Mouse (Mus musculus): Measurements from ENCODE around the gene Marc1. TPM values are rescaled to one million over a fixed set of nuclear protein-coding genes. Genes with fewer than 3 reads are reported as not detected.

The Marc1 gene
- polyA plus RNA-seq, 1 experiment from 2014 or later: not detected

- Histone ChIP-seq H3K9ac (no peak overlapping the region), H3K4me2 (replicated peaks) (no peak overlapping the region), H3K9me3 (no peaks in the 10 kb centered on the region), H3K27me3 (peaks cover 2% of the 10 kb centered on the region; the same call in 1 of the 2 replicates), H3K27ac (no peak overlapping the region), H3K4me1 (no peaks in the 10 kb centered on the region), H3K4me3 (no peak overlapping the region), H3K36me3 (no peaks in the 10 kb centered on the region)
- WGBS: 68% methylated on average over 14 of the region's 14 CpGs
- ATAC-seq (ENCODE audit: insufficient number of reproducible peaks, insufficient read depth, low FRiP score, low TSS enrichment): no peak
Observed at GRCm38 (mm10) chr1:184782161-184782513, 29.0 kb downstream of the Marc1 start.

- Histone ChIP-seq H3K4me3 (no peak overlapping the region), H3K36me3 (no peaks in the 10 kb centered on the region), H3K4me2 (replicated peaks) (no peak overlapping the region), H3K9me3 (no peaks in the 10 kb centered on the region), H3K4me1 (no peaks in the 10 kb centered on the region), H3K27me3 (peaks cover 3% of the 10 kb centered on the region; the same call in 1 of the 2 replicates), H3K9ac (no peak overlapping the region), H3K27ac (no peak overlapping the region)
- WGBS: 79% methylated on average over 10 of the region's 10 CpGs
- ATAC-seq (ENCODE audit: insufficient number of reproducible peaks, insufficient read depth, low FRiP score, low TSS enrichment): no peak
Observed at GRCm38 (mm10) chr1:184781286-184782160, 29.6 kb downstream of the Marc1 start.

GRCm38 (mm10) chr1:184778157-184778556 lies 33.0 kb downstream of the Marc1 start:
- Histone ChIP-seq H3K27me3 (peaks cover 3% of the 10 kb centered on the region; the same call in 1 of the 2 replicates), H3K9me3 (no peaks in the 10 kb centered on the region), H3K36me3 (no peaks in the 10 kb centered on the region), H3K27ac (no peak overlapping the region), H3K4me3 (no peak overlapping the region), H3K9ac (no peak overlapping the region), H3K4me2 (replicated peaks) (no peak overlapping the region), H3K4me1 (no peaks in the 10 kb centered on the region)
- WGBS: 94% methylated on average over 6 of the region's 6 CpGs
- no peak for ATAC-seq (ENCODE audit: insufficient number of reproducible peaks, insufficient read depth, low FRiP score, low TSS enrichment)

GRCm38 (mm10) chr1:184777061-184777795 lies 33.9 kb downstream of the Marc1 start:
- no peak overlapping the region for H3K4me2 ChIP-seq (replicated peaks)
- 30% methylated on average over 22 of the region's 22 CpGs for WGBS
- H3K36me3 ChIP-seq: no peaks in the 10 kb centered on the region
- H3K9me3 ChIP-seq: no peaks in the 10 kb centered on the region
- H3K27me3 ChIP-seq: peaks cover 3% of the 10 kb centered on the region; the same call in 1 of the 2 replicates
- no peak overlapping the region for H3K4me3 ChIP-seq
- H3K27ac ChIP-seq: no peak overlapping the region
- ATAC-seq (ENCODE audit: insufficient number of reproducible peaks, insufficient read depth, low FRiP score, low TSS enrichment): no peak
- no peaks in the 10 kb centered on the region for H3K4me1 ChIP-seq
- H3K9ac ChIP-seq: no peak overlapping the region

- no peak for ATAC-seq (ENCODE audit: insufficient number of reproducible peaks, insufficient read depth, low FRiP score, low TSS enrichment)
- 51% methylated on average over 9 of the region's 9 CpGs for WGBS
- Histone ChIP-seq H3K36me3 (no peaks in the 10 kb centered on the region), H3K4me1 (peaks cover 6% of the 10 kb centered on the region; the same call in 1 of the 2 replicates), H3K4me2 (replicated peaks) (no peak overlapping the region), H3K9ac (no peak overlapping the region), H3K4me3 (no peak overlapping the region), H3K27me3 (peaks cover 9% of the 10 kb centered on the region; the same call in 1 of the 2 replicates), H3K9me3 (no peaks in the 10 kb centered on the region), H3K27ac (no peak overlapping the region)
Observed at GRCm38 (mm10) chr1:184775289-184775688, 35.8 kb downstream of the Marc1 start.

GRCm38 (mm10) chr1:184771891-184772249 lies 39.2 kb downstream of the Marc1 start:
- Histone ChIP-seq H3K4me2 (replicated peaks) (peak overlapping the region; percentile 38), H3K4me3 (no peak overlapping the region), H3K27me3 (0 out of 2 replicates have a peak, but pooled peaks cover 6% of the 10 kb centered on the region), H3K9ac (no peak overlapping the region), H3K9me3 (no peaks in the 10 kb centered on the region), H3K27ac (no peak overlapping the region), H3K36me3 (no peaks in the 10 kb centered on the region), H3K4me1 (peaks cover 6% of the 10 kb centered on the region; the same call in 1 of the 2 replicates)
- WGBS: 10% methylated on average over 9 of the region's 9 CpGs
- ATAC-seq (ENCODE audit: insufficient number of reproducible peaks, insufficient read depth, low FRiP score, low TSS enrichment): no peak

GRCm38 (mm10) chr1:184771202-184771890 lies 39.8 kb downstream of the Marc1 start:
- H3K27me3 ChIP-seq: 0 out of 2 replicates have a peak, but pooled peaks cover 6% of the 10 kb centered on the region
- 18% methylated on average over 18 of the region's 18 CpGs for WGBS
- H3K27ac ChIP-seq: no peak overlapping the region
- H3K9me3 ChIP-seq: no peaks in the 10 kb centered on the region
- H3K4me3 ChIP-seq: no peak overlapping the region
- peaks cover 6% of the 10 kb centered on the region; the same call in 1 of the 2 replicates for H3K4me1 ChIP-seq
- ATAC-seq (ENCODE audit: insufficient number of reproducible peaks, insufficient read depth, low FRiP score, low TSS enrichment): no peak
- H3K4me2 ChIP-seq (replicated peaks): peak overlapping the region; percentile 38
- no peak overlapping the region for H3K9ac ChIP-seq
- H3K36me3 ChIP-seq: no peaks in the 10 kb centered on the region

- H3K36me3 ChIP-seq: no peaks in the 10 kb centered on the region
- H3K9ac ChIP-seq: no peak overlapping the region
- H3K27me3 ChIP-seq: no peaks in the 10 kb centered on the region
- no peak overlapping the region for H3K4me3 ChIP-seq
- 47% methylated on average over 3 of the region's 3 CpGs for WGBS
- ATAC-seq (ENCODE audit: insufficient number of reproducible peaks, insufficient read depth, low FRiP score, low TSS enrichment): no peak
- H3K27ac ChIP-seq: no peak overlapping the region
- no peak overlapping the region for H3K4me2 ChIP-seq (replicated peaks)
- H3K9me3 ChIP-seq: no peaks in the 10 kb centered on the region
- H3K4me1 ChIP-seq: no peaks in the 10 kb centered on the region
Observed at GRCm38 (mm10) chr1:184763866-184764265, 47.2 kb downstream of the Marc1 start.

GRCm38 (mm10) chr1:184762941-184763340 lies 48.2 kb downstream of the Marc1 start:
- Histone ChIP-seq H3K4me2 (replicated peaks) (no peak overlapping the region), H3K9me3 (no peaks in the 10 kb centered on the region), H3K27me3 (no peaks in the 10 kb centered on the region), H3K4me1 (no peaks in the 10 kb centered on the region), H3K9ac (no peak overlapping the region), H3K36me3 (no peaks in the 10 kb centered on the region), H3K4me3 (no peak overlapping the region), H3K27ac (no peak overlapping the region)
- no peak for ATAC-seq (ENCODE audit: insufficient number of reproducible peaks, insufficient read depth, low FRiP score, low TSS enrichment)
- WGBS: 72% methylated on average over 5 of the region's 5 CpGs

- ATAC-seq (ENCODE audit: insufficient number of reproducible peaks, insufficient read depth, low FRiP score, low TSS enrichment): no peak
- Histone ChIP-seq H3K4me1 (no peaks in the 10 kb centered on the region), H3K9ac (no peak overlapping the region), H3K27ac (no peak overlapping the region), H3K4me2 (replicated peaks) (no peak overlapping the region), H3K4me3 (no peak overlapping the region), H3K9me3 (no peaks in the 10 kb centered on the region), H3K36me3 (no peaks in the 10 kb centered on the region), H3K27me3 (no peaks in the 10 kb centered on the region)
- WGBS: 75% methylated on average over 4 of the region's 4 CpGs
Observed at GRCm38 (mm10) chr1:184761988-184762387, 49.1 kb downstream of the Marc1 start.

GRCm38 (mm10) chr1:184752671-184753070 lies 58.4 kb downstream of the Marc1 start:
- no peak for ATAC-seq (ENCODE audit: insufficient number of reproducible peaks, insufficient read depth, low FRiP score, low TSS enrichment)
- Histone ChIP-seq H3K4me2 (replicated peaks) (no peak overlapping the region), H3K27ac (no peak overlapping the region), H3K9ac (no peak overlapping the region), H3K9me3 (no peaks in the 10 kb centered on the region), H3K4me1 (no peaks in the 10 kb centered on the region), H3K27me3 (no peaks in the 10 kb centered on the region), H3K36me3 (no peaks in the 10 kb centered on the region), H3K4me3 (no peak overlapping the region)
- 87% methylated on average over 5 of the region's 5 CpGs for WGBS
